ENCODE assay signal across 8 mouse cellular contexts in the genomic region with DNA sequence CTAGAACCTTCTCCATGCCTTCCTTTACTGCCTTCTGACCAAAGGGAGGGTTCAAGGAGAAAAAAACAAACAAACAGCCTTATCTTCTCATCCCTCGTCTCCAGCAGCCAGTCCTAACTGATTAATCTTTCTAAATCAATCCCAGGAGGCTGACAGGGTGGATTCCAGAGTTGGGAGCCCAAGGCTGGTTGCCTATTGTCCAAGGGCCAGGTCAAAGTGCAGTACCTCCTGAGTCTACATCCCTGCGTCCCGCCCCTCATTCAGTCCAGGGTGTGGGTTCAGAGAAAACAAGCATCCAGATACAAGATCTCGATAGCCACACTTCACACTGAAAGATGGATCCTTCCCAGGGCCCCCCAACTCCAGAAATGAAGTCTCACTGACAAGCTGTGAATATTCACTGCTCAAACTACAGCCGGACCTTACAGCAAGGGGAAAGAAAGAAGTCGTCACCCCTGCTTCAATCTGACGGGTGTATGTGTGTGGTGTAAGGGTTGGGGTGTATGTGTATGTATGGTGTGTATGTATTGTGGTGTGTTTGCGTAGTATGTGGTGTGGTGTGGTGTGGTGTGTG. TPM values are rescaled to one million over a fixed set of nuclear protein-coding genes. Genes with fewer than 3 reads are reported as not detected.
A peak's percentile ranks its signal among the peaks of the same experiment; 100 is the strongest.
DNase-seq lines count a peak whose midpoint lies in the region; ATAC-seq and TF ChIP-seq lines count a peak whose summit lies in the region.

No protein-coding gene starts in this region.

- H3K9ac ChIP-seq in liver, adult 2 months (ENCODE audit: low read depth, low read length) = no peak overlapping the region
- H3K9ac ChIP-seq in liver, postnatal 0 days (replicated peaks) = no peak overlapping the region; the same call in 1 of the 2 replicates
- H3K9ac ChIP-seq in hindbrain, embryonic 11.5 days (ENCODE audit: low read depth, low read length) = peak overlapping the region; percentile 100
- no peak overlapping the region for H3K9ac ChIP-seq in stomach, embryonic 15.5 days

- no peak for TF ChIP-seq EP300 in liver, postnatal 0 days (IDR thresholded peaks at IDR 0.05; ENCODE audit: low read depth)

- H3K36me3 ChIP-seq in liver, adult 2 months (ENCODE audit: control insufficient read depth, insufficient read depth, low read length) = no peaks in the 10 kb centered on the region; the same call in 1 of the 2 replicates
- H3K36me3 ChIP-seq in liver, postnatal 0 days (replicated peaks; ENCODE audit: insufficient read depth, low read length) = 0 out of 2 replicates have a peak, but pooled peaks cover 7% of the 10 kb centered on the region
- H3K36me3 ChIP-seq in hindbrain, embryonic 11.5 days (ENCODE audit: control insufficient read depth, insufficient read depth, low read length) = 0 out of 2 replicates have a peak, but pooled peaks cover 3% of the 10 kb centered on the region
- peaks cover 77% of the 10 kb centered on the region for H3K36me3 ChIP-seq in limb, embryonic 10.5 days
- peaks cover 8% of the 10 kb centered on the region for H3K36me3 ChIP-seq in stomach, embryonic 15.5 days

- DNase-seq in liver, adult 2 months (ENCODE audit: extremely low read depth, low read depth, low spot score) = peak; percentile 54
- no peak for DNase-seq in liver, postnatal 0 days
- DNase-seq in hindbrain, embryonic 11.5 days (ENCODE audit: low spot score) = no peak
- no peak for DNase-seq in limb, embryonic 10.5 days (ENCODE audit: low spot score)
- DNase-seq in thymus, adult 18-20 months = no peak
- DNase-seq in layer of hippocampus, adult 9-11 months = no peak
- DNase-seq in left cerebral cortex, adult 11 months (ENCODE audit: low spot score) = no peak

- WGBS in liver, adult 2 months = 52% methylated on average over 8 of the region's 8 CpGs
- WGBS in liver, postnatal 0 days (ENCODE audit: insufficient replicate concordance) = 66% methylated on average over 8 of the region's 8 CpGs
- WGBS in hindbrain, embryonic 11.5 days = 21% methylated on average over 8 of the region's 8 CpGs
- 30% methylated on average over 8 of the region's 8 CpGs for WGBS in limb, embryonic 10.5 days
- WGBS in stomach, embryonic 15.5 days = 48% methylated on average over 8 of the region's 8 CpGs

- no peak for TF ChIP-seq CTCF in liver, adult 2 months (IDR thresholded peaks at IDR 0.05; ENCODE audit: low read depth, low read length)
- TF ChIP-seq CTCF in liver, postnatal 0 days (IDR thresholded peaks at IDR 0.05; ENCODE audit: low read depth) = no peak

- no peaks in the 10 kb centered on the region for H3K9me3 ChIP-seq in liver, postnatal 0 days (ENCODE audit: low read length)
- no peaks in the 10 kb centered on the region for H3K9me3 ChIP-seq in hindbrain, embryonic 11.5 days (ENCODE audit: control insufficient read depth, low read length)
- no peaks in the 10 kb centered on the region for H3K9me3 ChIP-seq in limb, embryonic 10.5 days (replicated peaks)
- no peaks in the 10 kb centered on the region for H3K9me3 ChIP-seq in stomach, embryonic 15.5 days

- no peak for TF ChIP-seq POLR2A in liver, adult 2 months (IDR thresholded peaks at IDR 0.05; ENCODE audit: extremely low read depth, insufficient read depth, low read length)

- H3K79me2 ChIP-seq in liver, adult 2 months (ENCODE audit: control insufficient read depth, insufficient read depth, low read length) = peaks cover 48% of the 10 kb centered on the region

- H3K27ac ChIP-seq in liver, adult 2 months (replicated peaks; ENCODE audit: insufficient read depth, low read depth, low read length) = no peak overlapping the region
- no peak overlapping the region for H3K27ac ChIP-seq in liver, postnatal 0 days (ENCODE audit: low read depth)
- H3K27ac ChIP-seq in hindbrain, embryonic 11.5 days (ENCODE audit: low read depth, low read length) = 0 out of 2 replicates have a peak overlapping the region, but pooled peaks have one; percentile 100
- peak overlapping the region; percentile 61 for H3K27ac ChIP-seq in limb, embryonic 10.5 days
- peak overlapping the region; percentile 1 for H3K27ac ChIP-seq in stomach, embryonic 15.5 days

- H3K27me3 ChIP-seq in liver, adult 2 months (ENCODE audit: control insufficient read depth, insufficient read depth, low read length) = no peaks in the 10 kb centered on the region
- H3K27me3 ChIP-seq in liver, postnatal 0 days (ENCODE audit: insufficient read depth, low read length) = peaks cover 29% of the 10 kb centered on the region
- no peaks in the 10 kb centered on the region for H3K27me3 ChIP-seq in hindbrain, embryonic 11.5 days (ENCODE audit: control insufficient read depth, insufficient read depth, low read length)
- no peaks in the 10 kb centered on the region for H3K27me3 ChIP-seq in limb, embryonic 10.5 days (ENCODE audit: low read depth, poor library complexity, severe bottlenecking)
- H3K27me3 ChIP-seq in stomach, embryonic 15.5 days (replicated peaks) = no peaks in the 10 kb centered on the region

- H3K4me3 ChIP-seq in liver, adult 2 months (ENCODE audit: insufficient read depth, low read depth, low read length) = no peak overlapping the region
- no peak overlapping the region for H3K4me3 ChIP-seq in liver, postnatal 0 days (ENCODE audit: low read depth, low read length)
- H3K4me3 ChIP-seq in hindbrain, embryonic 11.5 days (ENCODE audit: low read depth, low read length) = peak overlapping the region; percentile 99
- peak overlapping the region; percentile 68 for H3K4me3 ChIP-seq in limb, embryonic 10.5 days
- H3K4me3 ChIP-seq in stomach, embryonic 15.5 days (replicated peaks) = peak overlapping the region; percentile 96; the same call in 1 of the 2 replicates

- H3K4me1 ChIP-seq in liver, adult 2 months (ENCODE audit: control insufficient read depth, insufficient read depth, low read length) = peaks cover 15% of the 10 kb centered on the region
- peaks cover 30% of the 10 kb centered on the region for H3K4me1 ChIP-seq in liver, postnatal 0 days (ENCODE audit: insufficient read depth)
- peaks cover 16% of the 10 kb centered on the region for H3K4me1 ChIP-seq in hindbrain, embryonic 11.5 days (replicated peaks; ENCODE audit: control insufficient read depth, insufficient read depth, low read length)
- H3K4me1 ChIP-seq in limb, embryonic 10.5 days = peaks cover 47% of the 10 kb centered on the region
- peaks cover 34% of the 10 kb centered on the region for H3K4me1 ChIP-seq in stomach, embryonic 15.5 days

- H3K4me2 ChIP-seq in liver, postnatal 0 days (ENCODE audit: low read depth, low read length) = no peak overlapping the region
- peak overlapping the region; percentile 95 for H3K4me2 ChIP-seq in hindbrain, embryonic 11.5 days (replicated peaks; ENCODE audit: low read depth, low read length)
- peak overlapping the region; percentile 89 for H3K4me2 ChIP-seq in stomach, embryonic 15.5 days

- ATAC-seq in liver, postnatal 0 days = no peak
- ATAC-seq in hindbrain, embryonic 11.5 days (ENCODE audit: low FRiP score) = no peak
- no peak for ATAC-seq in stomach, embryonic 15.5 days (ENCODE audit: insufficient read depth, low FRiP score, low read depth)

RNA-seq across cellular contexts. Expression of a gene that starts 5.5 kb away (rescaled TPM):
- total RNA-seq in liver, adult 2 months (2014; rRNA removed) = 4.0 and 9.0 TPM in 2 replicates
- 14.5 and 17.8 TPM in 2 replicates for polyA plus RNA-seq in liver, adult 2 months (2012; rRNA removed)
- polyA plus RNA-seq in liver, postnatal 0 days (2015; fragmentation: Nextera tagmentation; extraction: Ambion mirVana) = 2.9 and 4.0 TPM in 2 replicates
- polyA plus RNA-seq in hindbrain, embryonic 11.5 days (2014; fragmentation: Nextera tagmentation; extraction: Ambion mirVana) = 30.7 and 44.0 TPM in 2 replicates
- polyA plus RNA-seq in limb, embryonic 10.5 days (2016; fragmentation: Nextera tagmentation; extraction: Ambion mirVana) = 24.7 and 39.0 TPM in 2 replicates
- polyA plus RNA-seq in stomach, embryonic 15.5 days (2015; fragmentation: Nextera tagmentation; extraction: Ambion mirVana) = 29.5 and 32.4 TPM in 2 replicates

Comparison
In these comparisons a context has a peak if more than half of its experiments do, and no peak if none do; other contexts are left out.
1. H3K27ac ChIP-seq: peak in hindbrain, embryonic 11.5 days (single experiment), limb, embryonic 10.5 days (single experiment) and stomach, embryonic 15.5 days (single experiment); none in liver, adult 2 months (single experiment) and liver, postnatal 0 days (single experiment).
2. H3K4me3 ChIP-seq: peak in hindbrain, embryonic 11.5 days (single experiment), limb, embryonic 10.5 days (single experiment) and stomach, embryonic 15.5 days (single experiment); none in liver, adult 2 months (single experiment) and liver, postnatal 0 days (single experiment).